Mouse (Mus musculus) CH12.LX (cell line): ENCODE data around the gene Fancc.

ENCODE experiments used
- CTCF ChIP-seq, 2 experiments: IDR thresholded peaks in 1 of 2; conservative IDR thresholded peaks in 1 of 2; 2 replicates each; pipeline ENCODE4 v1.5.1; 2011 to 2012; ENCODE audit warnings: low read depth in 2 of 2, low read length in 2 of 2, improper control_type of control experiment in 1 of 2, inconsistent platforms in 1 of 2, mild to moderate bottlenecking in 1 of 2, moderate library complexity in 1 of 2
- HCFC1 ChIP-seq: IDR thresholded peaks from 2 replicates; pipeline ENCODE4 v1.6.1; 2012; ENCODE audit warnings: low read depth, mild to moderate bottlenecking, inconsistent platforms, low read length, improper control_type of control experiment
- MAX ChIP-seq: IDR thresholded peaks from 2 replicates; pipeline ENCODE4 v1.6.1; 2011; ENCODE audit warnings: low read length, improper control_type of control experiment
- POLR2A ChIP-seq: IDR thresholded peaks from 2 replicates; pipeline ENCODE4 v1.6.1; 2011; ENCODE audit warnings: low read depth, mild to moderate bottlenecking, improper control_type of control experiment, low read length
- USF1 ChIP-seq: IDR thresholded peaks from 2 replicates; pipeline ENCODE4 v1.6.1; 2014; ENCODE audit warnings: low read depth, mild to moderate bottlenecking, inconsistent platforms, low read length, improper control_type of control experiment

- TF ChIP-seq HCFC1 (no peak), CTCF (conservative IDR thresholded peaks at IDR 0.05 in 1 of 2, IDR thresholded peaks at IDR 0.05 in 1 of 2; ENCODE audit: low read depth in 2 of 2, low read length in 2 of 2) (no peak), MAX (no peak), POLR2A (no peak), USF1 (no peak)
Measured at GRCm38 (mm10) chr13:63542796-63543384, 45.8 kb upstream of the Fancc start.
